Mouse (Mus musculus) MEL (cell line): ENCODE results near the gene Ptms. TPM values are rescaled to one million over a fixed set of nuclear protein-coding genes. Genes with fewer than 3 reads are reported as not detected.
A peak's percentile ranks its signal among the peaks of the same experiment; 100 is the strongest.

ENCODE experiments used
- DNase-seq: peaks from one replicate; pipeline ENCODE4 v3.0.0; 2011; ENCODE audit warnings: low read depth, low spot score
- H3K27ac ChIP-seq: 2 replicates; pipeline ENCODE4 v1.5.1; 2012; ENCODE audit warnings: low read depth, mild to moderate bottlenecking, control low read depth, low read length, moderate library complexity; ENCODE audit not compliant: control insufficient read depth
- H3K27me3 ChIP-seq, 2 experiments: fragments of 150-350 bp in 1 of 2; sonication (generic) in 1 of 2; 2 replicates each; pipeline ENCODE4 v1.6.1; 2012; ENCODE audit warnings: low read length in 2 of 2, mild to moderate bottlenecking in 2 of 2, improper control_type of control experiment in 1 of 2, moderate library complexity in 1 of 2; ENCODE audit not compliant: insufficient read depth in 2 of 2, control insufficient read depth in 1 of 2
- H3K36me3 ChIP-seq, 2 experiments: 2 replicates each; pipeline ENCODE4 v1.6.1; 2012 to 2014; ENCODE audit warnings: low read length in 2 of 2, improper control_type of control experiment in 1 of 2, inconsistent platforms in 1 of 2, mild to moderate bottlenecking in 1 of 2; ENCODE audit not compliant: insufficient read depth in 2 of 2, control insufficient read depth in 1 of 2
- H3K4me1 ChIP-seq, 2 experiments: fragments of 150-350 bp in 1 of 2; sonication (generic) in 1 of 2; 2 replicates each; pipeline ENCODE4 v1.6.1; 2012; ENCODE audit warnings: low read length in 2 of 2, improper control_type of control experiment in 1 of 2, mild to moderate bottlenecking in 1 of 2; ENCODE audit not compliant: insufficient read depth in 2 of 2, control insufficient read depth in 1 of 2
- H3K4me3 ChIP-seq, 2 experiments: fragments of 150-350 bp in 1 of 2; sonication (generic) in 1 of 2; 2 replicates each; pipeline ENCODE4 v1.5.1; 2012; ENCODE audit warnings: low read depth in 2 of 2, low read length in 2 of 2, mild to moderate bottlenecking in 2 of 2, moderate library complexity in 2 of 2, control low read depth in 1 of 2, improper control_type of control experiment in 1 of 2; ENCODE audit not compliant: control insufficient read depth in 1 of 2, insufficient read depth in 1 of 2
- H3K79me2 ChIP-seq: 2 replicates; pipeline ENCODE4 v1.6.1; 2012; ENCODE audit warnings: mild to moderate bottlenecking, low read length, moderate library complexity; ENCODE audit not compliant: control insufficient read depth, poor library complexity, insufficient read depth
- H3K9ac ChIP-seq: 2 replicates; pipeline ENCODE4 v1.6.1; 2012; ENCODE audit warnings: low read depth, mild to moderate bottlenecking, control low read depth, low read length, moderate library complexity; ENCODE audit not compliant: control insufficient read depth, poor library complexity, severe bottlenecking
- H3K9me3 ChIP-seq: fragments of 150-350 bp; sonication (generic); replicated peaks from 2 replicates; pipeline ENCODE4 v1.6.1; 2012; ENCODE audit warnings: mild to moderate bottlenecking, low read length, improper control_type of control experiment, moderate library complexity; ENCODE audit not compliant: insufficient read depth
- CTCF ChIP-seq, 3 experiments: IDR thresholded peaks in 2 of 3; conservative IDR thresholded peaks in 1 of 3; 2 replicates each; pipeline ENCODE4 v1.5.1; 2011 to 2012; ENCODE audit warnings: low read length in 3 of 3, low read depth in 2 of 3, mild to moderate bottlenecking in 2 of 3, improper control_type of control experiment in 1 of 3, inconsistent platforms in 1 of 3, mixed read lengths in 1 of 3, moderate library complexity in 1 of 3; ENCODE audit not compliant: control insufficient read depth in 1 of 3, insufficient read depth in 1 of 3, poor library complexity in 1 of 3, severe bottlenecking in 1 of 3
- E2F4 ChIP-seq: IDR thresholded peaks from 2 replicates; pipeline ENCODE4 v1.6.1; 2011; ENCODE audit warnings: low read depth, low read length, improper control_type of control experiment, borderline replicate concordance
- ELF1 ChIP-seq: IDR thresholded peaks from 2 replicates; pipeline ENCODE4 v1.6.1; 2014; ENCODE audit warnings: low read depth, mild to moderate bottlenecking, inconsistent platforms, low read length, improper control_type of control experiment, moderate library complexity
- JUND ChIP-seq: IDR thresholded peaks from 2 replicates; pipeline ENCODE4 v1.6.1; 2011; ENCODE audit warnings: low read depth, mild to moderate bottlenecking, improper control_type of control experiment, low read length
- MXI1 ChIP-seq: IDR thresholded peaks from 2 replicates; pipeline ENCODE4 v1.6.1; 2011; ENCODE audit warnings: mild to moderate bottlenecking, low read depth, low read length, improper control_type of control experiment
- MYB ChIP-seq: IDR thresholded peaks from 2 replicates; pipeline ENCODE4 v1.6.1; 2011; ENCODE audit warnings: mild to moderate bottlenecking, low read depth, low read length, improper control_type of control experiment
- POLR2AphosphoS2 ChIP-seq: IDR thresholded peaks from 2 replicates; pipeline ENCODE4 v1.6.1; 2011; ENCODE audit warnings: low read length, improper control_type of control experiment
- RAD21 ChIP-seq: IDR thresholded peaks from 2 replicates; pipeline ENCODE4 v1.6.1; 2011; ENCODE audit warnings: mild to moderate bottlenecking, low read depth, low read length, improper control_type of control experiment
- RCOR1 ChIP-seq: IDR thresholded peaks from 2 replicates; pipeline ENCODE4 v1.6.1; 2012; ENCODE audit warnings: low read depth, mild to moderate bottlenecking, inconsistent platforms, low read length, improper control_type of control experiment
- SMC3 ChIP-seq: IDR thresholded peaks from 2 replicates; pipeline ENCODE4 v1.6.1; 2011; ENCODE audit warnings: low read depth, low read length, improper control_type of control experiment
- USF1 ChIP-seq: IDR thresholded peaks from 2 replicates; pipeline ENCODE4 v1.6.1; 2014; ENCODE audit warnings: low read depth, mild to moderate bottlenecking, inconsistent platforms, low read length, improper control_type of control experiment, moderate library complexity
- ZNF384 ChIP-seq: IDR thresholded peaks from 2 replicates; pipeline ENCODE4 v1.6.1; 2012; ENCODE audit warnings: low read depth, mild to moderate bottlenecking, inconsistent platforms, low read length, improper control_type of control experiment
- polyA plus RNA-seq, 2 experiments: library from polyadenylated mRNA; stranded (reverse) in 1 of 2; unstranded in 1 of 2; fragments of >175 nt in 1 of 2; fragments of >200 nt in 1 of 2; gene quantifications; 2 replicates each; pipeline versions ENCODE4 v1.2.1 to v1.2.4; 2012; ENCODE audit warnings: low replicate concordance in 2 of 2, low read depth in 1 of 2; ENCODE audit not compliant: insufficient read length in 2 of 2, insufficient read depth in 1 of 2, missing spikeins in 1 of 2
- total RNA-seq: library from RNA; depleted of rRNA; stranded (reverse); fragments of 300-350 nt; gene quantifications from 2 replicates; pipeline ENCODE4 v1.2.3, GENCODE M21; 2012

Ptms gene
- total and polyA plus RNA-seq, 3 experiments: 31.8 to 177 TPM; not detected in 1

DNA sequence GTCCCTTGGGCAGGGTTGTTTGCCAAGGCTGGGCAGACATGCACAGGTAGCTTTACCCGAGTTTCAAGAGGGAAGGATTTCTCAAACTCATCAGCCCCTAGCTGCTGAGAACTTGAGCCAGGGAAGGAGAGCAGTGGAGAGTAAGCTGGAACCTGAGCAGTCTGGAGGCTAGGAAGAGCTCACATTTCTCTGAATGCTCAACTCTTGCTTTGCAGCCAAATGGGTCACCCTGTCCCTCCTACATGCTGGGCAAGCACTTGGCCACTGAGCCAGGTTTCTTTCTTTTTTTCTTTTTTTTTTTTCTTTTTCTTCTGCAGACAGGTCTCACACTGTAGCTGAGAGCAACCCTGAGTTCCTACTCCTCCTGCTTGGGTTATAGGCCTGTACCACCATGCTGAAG, 16.8 kb upstream of the Ptms start:
- no peak overlapping the region for H3K9ac ChIP-seq
- TF ChIP-seq E2F4: no peak
- TF ChIP-seq MXI1: no peak
- TF ChIP-seq CTCF (IDR thresholded peaks at IDR 0.05 in 2 of 3, conservative IDR thresholded peaks at IDR 0.05 in 1 of 3; ENCODE audit: control insufficient read depth in 1 of 3, insufficient read depth in 1 of 3, low read depth in 2 of 3, low read length in 3 of 3, poor library complexity in 1 of 3, severe bottlenecking in 1 of 3): no peak
- no peak for TF ChIP-seq RCOR1
- TF ChIP-seq ELF1: no peak
- no peak for TF ChIP-seq RAD21
- TF ChIP-seq, all 39 proteins: peak for 0
- DNase-seq: no peak
- H3K27ac ChIP-seq: no peak overlapping the region
- no peak overlapping the region for H3K4me3 ChIP-seq
- H3K36me3 ChIP-seq: peaks cover 2 to 3% of the 10 kb centered on the region in 2 experiments; a peak in 2 of 4 replicates
- H3K9me3 ChIP-seq: no peaks in the 10 kb centered on the region
- H3K4me1 ChIP-seq: peaks cover 0 to 8% of the 10 kb centered on the region in 2 experiments; a peak in 3 of 4 replicates
- H3K27me3 ChIP-seq: no peaks in the 10 kb centered on the region
- H3K79me2 ChIP-seq: peaks cover 10% of the 10 kb centered on the region

DNA sequence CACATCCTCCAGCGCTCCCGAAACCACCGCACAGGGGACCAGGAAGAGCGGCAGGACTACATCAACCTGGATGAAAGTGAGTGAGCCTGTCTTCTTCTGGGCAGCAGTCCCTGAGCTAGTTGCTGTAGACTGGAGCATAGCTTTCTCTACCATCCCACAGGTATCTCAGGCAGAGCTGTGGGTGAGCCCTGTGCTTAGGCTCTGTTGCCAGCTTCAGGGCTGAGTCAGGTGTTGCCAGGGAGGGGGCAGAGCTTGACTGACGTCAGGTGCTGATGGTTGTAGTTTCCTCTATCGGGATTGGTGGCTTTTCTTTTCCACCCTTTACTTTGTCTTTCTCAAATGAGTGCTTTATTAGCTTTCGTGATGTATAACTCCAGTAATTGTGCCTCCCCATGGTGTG, 14.8 kb upstream of the Ptms start:
- no peaks in the 10 kb centered on the region for H3K27me3 ChIP-seq
- no peak overlapping the region for H3K9ac ChIP-seq
- H3K27ac ChIP-seq: no peak overlapping the region
- H3K79me2 ChIP-seq: peaks cover 14% of the 10 kb centered on the region
- no peaks in the 10 kb centered on the region for H3K9me3 ChIP-seq
- H3K4me3 ChIP-seq: no peak overlapping the region
- no peak for DNase-seq
- no peak for TF ChIP-seq JUND
- no peak for TF ChIP-seq MYB
- H3K36me3 ChIP-seq: peaks cover 2 to 5% of the 10 kb centered on the region in 2 experiments; a peak in 2 of 4 replicates
- H3K4me1 ChIP-seq: peaks cover 6 to 12% of the 10 kb centered on the region in 2 experiments

DNA sequence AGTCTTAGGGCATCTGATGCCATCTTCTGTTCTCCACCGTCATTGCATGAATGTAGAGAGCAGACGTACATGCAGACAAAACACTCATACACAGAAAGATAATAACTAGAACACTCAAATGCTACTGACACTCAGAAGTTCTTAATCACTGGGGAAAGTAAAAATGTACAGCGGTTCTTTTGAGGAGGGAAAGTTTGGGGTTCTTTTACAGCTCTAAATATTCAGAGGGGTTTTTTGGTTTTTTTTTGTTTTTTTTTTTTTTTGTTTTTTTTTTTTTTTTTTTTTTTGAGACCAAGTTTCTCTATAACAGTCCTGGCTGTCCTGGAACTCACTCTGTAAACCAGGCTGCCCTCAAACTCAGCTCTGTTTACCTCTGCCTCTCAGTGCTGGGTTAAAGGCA, 13.2 kb upstream of the Ptms start:
- no peak for TF ChIP-seq POLR2AphosphoS2
- TF ChIP-seq ZNF384: peak; percentile 58
- no peak for TF ChIP-seq USF1
- peak; percentile 8; the same call in 1 of the 2 replicates for TF ChIP-seq SMC3
- H3K79me2 ChIP-seq: peaks cover 14% of the 10 kb centered on the region
- no peak overlapping the region for H3K27ac ChIP-seq
- H3K9me3 ChIP-seq: no peaks in the 10 kb centered on the region
- peaks cover 6 to 12% of the 10 kb centered on the region in 2 experiments for H3K4me1 ChIP-seq
- H3K36me3 ChIP-seq: peaks cover 2 to 5% of the 10 kb centered on the region in 2 experiments; a peak in 2 of 4 replicates
- no peak overlapping the region for H3K9ac ChIP-seq
- H3K4me3 ChIP-seq: no peak overlapping the region
- no peaks in the 10 kb centered on the region for H3K27me3 ChIP-seq
- DNase-seq: no peak
